ENCODE assay signal across 8 mouse cellular contexts in the genomic region with DNA sequence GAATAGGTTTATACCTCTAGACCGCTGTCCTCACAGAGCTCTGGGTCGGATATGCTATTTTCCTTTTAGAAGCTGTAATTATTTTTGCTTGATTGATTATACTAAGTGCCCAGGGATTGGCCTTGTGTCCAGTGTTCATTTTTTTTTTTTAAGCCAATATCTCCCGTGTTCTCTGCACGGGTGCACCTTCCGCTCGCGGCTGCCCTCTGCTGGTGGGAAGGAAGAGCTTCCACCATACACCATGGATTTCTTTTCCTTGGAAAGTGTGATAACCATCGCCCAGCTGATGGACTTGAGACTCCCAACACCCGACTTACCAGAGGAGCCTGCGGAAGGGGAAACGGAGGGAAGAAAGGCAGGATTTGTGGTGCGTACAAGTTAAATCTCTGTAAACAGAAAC. TPM values are rescaled to one million over a fixed set of nuclear protein-coding genes. Genes with fewer than 3 reads are reported as not detected.
A peak's percentile ranks its signal among the peaks of the same experiment; 100 is the strongest.
DNase-seq lines count a peak whose midpoint lies in the region; ATAC-seq and TF ChIP-seq lines count a peak whose summit lies in the region.
"Had no signal": no experiment of that assay in that cellular context is flagged by ENCODE, and none has a peak within 500 bp of the region (broad histone marks: within the 10 kb centered on the region; RNA-seq: fewer than 3 reads in every experiment).

No protein-coding gene starts in this region.

- peak; percentile 72 for DNase-seq in MEL (ENCODE audit: low read depth, low spot score)
- peak; percentile 40 for DNase-seq in cerebellum, adult 9-11 months
- DNase-seq in gastrocnemius, postnatal 36 days, result peak; percentile 45 to 51
- DNase-seq in kidney, adult 8-10 months, result peak; percentile 48 to 58
- peak; percentile 84 for DNase-seq in lung, postnatal 14 days
- peak; percentile 34 for DNase-seq in skeletal muscle tissue, adult 2 months (ENCODE audit: low read depth, low spot score)

- no peak for TF ChIP-seq POLR2A in MEL (IDR thresholded peaks at IDR 0.05; ENCODE audit: control insufficient read depth in 1 of 2, insufficient read depth in 1 of 2, low read depth in 1 of 2, low read length in 2 of 2, poor library complexity in 1 of 2)

- H3K27ac ChIP-seq in MEL (ENCODE audit: control insufficient read depth, low read depth, low read length), result no peak overlapping the region

- no peaks in the 10 kb centered on the region for H3K4me1 ChIP-seq in MEL (ENCODE audit: control insufficient read depth in 1 of 2, insufficient read depth in 2 of 2, low read length in 2 of 2)

- no peaks in the 10 kb centered on the region for H3K27me3 ChIP-seq in MEL (ENCODE audit: control insufficient read depth in 1 of 2, insufficient read depth in 2 of 2, low read length in 2 of 2)

- no peaks in the 10 kb centered on the region for H3K79me2 ChIP-seq in MEL (ENCODE audit: control insufficient read depth, insufficient read depth, low read length, poor library complexity)

- no peak for TF ChIP-seq EP300 in MEL (IDR thresholded peaks at IDR 0.05; ENCODE audit: low read depth in 1 of 2, low read length in 2 of 2)

- no peak overlapping the region for H3K9ac ChIP-seq in MEL (ENCODE audit: control insufficient read depth, low read depth, low read length, poor library complexity, severe bottlenecking)

- TF ChIP-seq RAD21 in MEL (IDR thresholded peaks at IDR 0.05; ENCODE audit: low read depth, low read length), result peak; percentile 65

- peak; percentile 61 for ATAC-seq in CD4-positive, CD25-positive, alpha-beta regulatory T cell, adult 4 months

- no peaks in the 10 kb centered on the region for H3K36me3 ChIP-seq in MEL (ENCODE audit: control insufficient read depth in 1 of 2, insufficient read depth in 2 of 2, low read length in 2 of 2)

- no peaks in the 10 kb centered on the region for H3K9me3 ChIP-seq in MEL (replicated peaks; ENCODE audit: insufficient read depth, low read length)

- peak; percentile 73 to 89 (median 76) for TF ChIP-seq CTCF in MEL (IDR thresholded peaks at IDR 0.05 in 2 of 3, conservative IDR thresholded peaks at IDR 0.05 in 1 of 3; ENCODE audit: control insufficient read depth in 1 of 3, insufficient read depth in 1 of 3, low read depth in 2 of 3, low read length in 3 of 3, poor library complexity in 1 of 3, severe bottlenecking in 1 of 3)

- intact Hi-C loops in gastrocnemius, postnatal 36 days (cut with DNase I), result loop anchor here (5.0 kb wide), 1 partner anchor 268 kb away; no protein-coding TSS in a partner anchor

- H3K4me3 ChIP-seq in MEL (ENCODE audit: control insufficient read depth in 1 of 2, insufficient read depth in 1 of 2, low read depth in 2 of 2, low read length in 2 of 2), result no peak overlapping the region

TF ChIP-seq in MEL, 35 proteins besides CTCF, POLR2A, EP300 and RAD21:
- no peak for TF ChIP-seq JUND (IDR thresholded peaks at IDR 0.05; ENCODE audit: low read depth, low read length)
- TF ChIP-seq SMC3 (IDR thresholded peaks at IDR 0.05; ENCODE audit: low read depth, low read length), result peak; percentile 91
- no peak for TF ChIP-seq SIN3A (IDR thresholded peaks at IDR 0.05; ENCODE audit: low read length)
- TF ChIP-seq ELF1 (IDR thresholded peaks at IDR 0.05; ENCODE audit: low read depth, low read length), result no peak
- TF ChIP-seq ZNF384 (IDR thresholded peaks at IDR 0.05; ENCODE audit: low read depth, low read length), result peak; percentile 79
- TF ChIP-seq ZC3H11A (IDR thresholded peaks at IDR 0.05; ENCODE audit: low read depth, low read length), result peak; percentile 61
- no peak for TF ChIP-seq KAT2A (conservative IDR thresholded peaks at IDR 0.05; ENCODE audit: low read depth, low read length)

RNA-seq across cellular contexts. Expression of a gene that starts 3.0 kb away (rescaled TPM):
- not detected for polyA plus RNA-seq in CD4-positive, CD25-positive, alpha-beta regulatory T cell, adult 4 months (2017; shearing (Covaris generic))
- not detected in 2 replicates for total RNA-seq in MEL (2012; rRNA removed)
- polyA plus RNA-seq in MEL (2012; ENCODE audit: insufficient read depth in 1 of 2, insufficient read length in 2 of 2, low read depth in 1 of 2, low replicate concordance in 2 of 2, missing spikeins in 1 of 2), result not detected
- under 1 TPM in 1 of 2 experiments, not detected in 1; 0.56 TPM for total RNA-seq in gastrocnemius, postnatal 36 days (2021)
- total RNA-seq: layer of hippocampus, adult 18-20 months had no signal

RNA-seq across cellular contexts. Expression of a gene that starts 28.3 kb away (rescaled TPM):
- polyA plus RNA-seq in CD4-positive, CD25-positive, alpha-beta regulatory T cell, adult 4 months (2017; shearing (Covaris generic)), result 10 to 100 TPM; 13.5 to 22.6 TPM
- 83.2 and 102 TPM in 2 replicates for total RNA-seq in MEL (2012; rRNA removed)
- polyA plus RNA-seq in MEL (2012; ENCODE audit: insufficient read depth in 1 of 2, insufficient read length in 2 of 2, low read depth in 1 of 2, low replicate concordance in 2 of 2, missing spikeins in 1 of 2), result 100 to 1,000 TPM in 1 of 2 experiments, not detected in 1; 125 TPM
- 10 to 100 TPM; 58.1 to 59.3 TPM for total RNA-seq in gastrocnemius, postnatal 36 days (2021)

RNA-seq across cellular contexts. Expression of a gene that starts 39.1 kb away (rescaled TPM):
- not detected for polyA plus RNA-seq in CD4-positive, CD25-positive, alpha-beta regulatory T cell, adult 4 months (2017; shearing (Covaris generic))
- total RNA-seq in MEL (2012; rRNA removed), result not detected in 2 replicates
- polyA plus RNA-seq in MEL (2012; ENCODE audit: insufficient read depth in 1 of 2, insufficient read length in 2 of 2, low read depth in 1 of 2, low replicate concordance in 2 of 2, missing spikeins in 1 of 2), result not detected
- total RNA-seq in gastrocnemius, postnatal 36 days (2021), result 100 to 1,000 TPM; 125 to 142 TPM

RNA-seq across cellular contexts. Expression of a gene that starts 52.7 kb away (rescaled TPM):
- 1 to 10 TPM; 4.3 to 5.2 TPM for polyA plus RNA-seq in CD4-positive, CD25-positive, alpha-beta regulatory T cell, adult 4 months (2017; shearing (Covaris generic))
- total RNA-seq in MEL (2012; rRNA removed), result 8.7 and 11.2 TPM in 2 replicates
- polyA plus RNA-seq in MEL (2012; ENCODE audit: insufficient read depth in 1 of 2, insufficient read length in 2 of 2, low read depth in 1 of 2, low replicate concordance in 2 of 2, missing spikeins in 1 of 2), result 10 to 100 TPM in 1 of 2 experiments, not detected in 1; 16.0 TPM
- total RNA-seq in gastrocnemius, postnatal 36 days (2021), result 1 to 10 TPM; 6.7 to 8.3 TPM

Comparison
In these comparisons a context has a peak if more than half of its experiments do, and no peak if none do; other contexts are left out.
1. DNase-seq: peak in every context shown above with its lines; median percentile 84 in lung, postnatal 14 days; 72 in MEL; 53 in kidney, adult 8-10 months; 48 in gastrocnemius, postnatal 36 days; 40 in cerebellum, adult 9-11 months; 34 in skeletal muscle tissue, adult 2 months.
2. RNA of a gene that starts 39.1 kb away (total RNA-seq): 125 to 142 TPM in gastrocnemius, postnatal 36 days; not detected in MEL; every median in the first group is over 100 times any median in the second.